ENCODE assay signal across 22 mouse cellular contexts in genomic region chr11:115521080-115521479, GRCm38 (mm10).
"Had no signal": no experiment of that assay in that cellular context is flagged by ENCODE, and none has a peak within 500 bp of the region (broad histone marks: within the 10 kb centered on the region; RNA-seq: fewer than 3 reads in every experiment).

No protein-coding gene starts in this region.

- H3K4me1 ChIP-seq: limb, embryonic 12.5 days; limb, embryonic 15.5 days; midbrain, embryonic 12.5 days; midbrain, embryonic 15.5 days; neural tube, embryonic 12.5 days; neural tube, embryonic 15.5 days had no signal

- H3K9ac ChIP-seq: limb, embryonic 12.5 days; limb, embryonic 15.5 days; liver, embryonic 14.5 days; liver, postnatal 0 days; lung, embryonic 14.5 days; midbrain, embryonic 12.5 days; midbrain, embryonic 15.5 days; neural tube, embryonic 12.5 days; neural tube, embryonic 15.5 days had no signal

- H3K4me3 ChIP-seq: layer of hippocampus, adult 2 months; limb, embryonic 12.5 days; limb, embryonic 15.5 days; midbrain, embryonic 12.5 days; midbrain, embryonic 15.5 days; neural tube, embryonic 12.5 days; neural tube, embryonic 15.5 days had no signal

- H3K27me3 ChIP-seq: limb, embryonic 12.5 days; limb, embryonic 15.5 days; midbrain, embryonic 12.5 days; midbrain, embryonic 15.5 days; neural tube, embryonic 12.5 days; neural tube, embryonic 15.5 days had no signal

- DNase-seq: kidney, postnatal 14 days; layer of hippocampus, adult 9-11 months; liver, postnatal 0 days; lung, embryonic 14.5 days; right cerebral cortex, adult 18-20 months; right cerebral cortex, postnatal 14 days; right cerebral cortex, postnatal 4 days; thymus, adult 2 months; thymus, postnatal 14 days; thymus, postnatal 4 days had no signal

- H3K9me3 ChIP-seq: limb, embryonic 12.5 days; limb, embryonic 15.5 days; midbrain, embryonic 12.5 days; midbrain, embryonic 15.5 days; neural tube, embryonic 12.5 days; neural tube, embryonic 15.5 days had no signal

- H3K27ac ChIP-seq: layer of hippocampus, adult 2 months; limb, embryonic 15.5 days; liver, embryonic 14.5 days; macrophage; midbrain, embryonic 12.5 days; midbrain, embryonic 15.5 days; neural tube, embryonic 12.5 days; neural tube, embryonic 15.5 days; stomach, postnatal 0 days had no signal

- ATAC-seq: liver, postnatal 0 days; lung, postnatal 0 days; midbrain, embryonic 15.5 days had no signal

- H3K4me2 ChIP-seq: limb, embryonic 12.5 days; limb, embryonic 15.5 days; liver, embryonic 11.5 days; lung, embryonic 14.5 days; midbrain, embryonic 12.5 days; midbrain, embryonic 15.5 days; neural tube, embryonic 12.5 days; neural tube, embryonic 15.5 days had no signal
